Mouse (Mus musculus) E14TG2a.4 (cell line): ENCODE data around the gene Ccdc13.

Source experiments
- CTCF ChIP-seq: conservative IDR thresholded peaks from 2 replicates; pipeline ENCODE4 v1.5.1; 2014; ENCODE audit warnings: low read length
- NANOG ChIP-seq: IDR thresholded peaks from 2 replicates; pipeline ENCODE4 v1.6.1; 2014; ENCODE audit warnings: borderline replicate concordance, low read length, mixed read lengths

- TF ChIP-seq CTCF: no peak
- no peak for TF ChIP-seq NANOG
These were observed 5.4 kb downstream of the Ccdc13 start for GRCm38 (mm10) chr9:121833825-121834224.
